Mouse (Mus musculus): ENCODE measurements at regions not wholly inside any gene's neighbourhood (a gene's known extent, or its start where the extent isn't known, plus 50 kb on each side); places are given as distances from the start of the nearest gene placed in this dataset.

- TF ChIP-seq CTCF (IDR thresholded peaks at IDR 0.05; ENCODE audit: low read depth) (peak; percentile 28), EP300 (IDR thresholded peaks at IDR 0.05; ENCODE audit: low read depth) (no peak)
Measured at GRCm38 (mm10) chr6:31838588-31838987, 211.5 kb upstream of the 1700012A03Rik start.
